Mouse (Mus musculus) kidney, postnatal 0 days (tissue): Measurements from ENCODE around the gene Hps6. TPM values are rescaled to one million over a fixed set of nuclear protein-coding genes. Genes with fewer than 3 reads are reported as not detected.

Experiments used
- ATAC-seq: fragments of 200-750 bp; cut with Nextera tagmentation; replicated peaks from 2 replicates; pipeline ENCODE4 v1.8.0; 2017; ENCODE audit warnings: low read depth, moderate number of reproducible peaks, moderate TSS enrichment, moderate library complexity; ENCODE audit not compliant: low FRiP score
- DNase-seq: peaks from one replicate; pipeline ENCODE4 v3.0.0-alpha.2; 2016; ENCODE audit warnings: low spot score
- H3K27ac ChIP-seq: fragments of 300-500 bp; sonication (generic); 2 replicates; pipeline ENCODE4 v1.5.1; 2014; ENCODE audit warnings: mild to moderate bottlenecking
- H3K27me3 ChIP-seq: fragments of 300-500 bp; sonication (generic); 2 replicates; pipeline ENCODE4 v1.6.1; 2014; ENCODE audit warnings: low read length, mixed read lengths; ENCODE audit not compliant: insufficient read depth
- H3K36me3 ChIP-seq: fragments of 300-500 bp; sonication (generic); 2 replicates; pipeline ENCODE4 v1.6.1; 2014; ENCODE audit warnings: low read length, mixed read lengths; ENCODE audit not compliant: insufficient read depth
- H3K4me1 ChIP-seq: fragments of 300-500 bp; sonication (generic); replicated peaks from 2 replicates; pipeline ENCODE4 v1.6.1; 2014; ENCODE audit warnings: antibody characterized with exemption, low read length, mixed read lengths; ENCODE audit not compliant: insufficient read depth
- H3K4me2 ChIP-seq: fragments of 300-500 bp; sonication (generic); 2 replicates; pipeline ENCODE4 v1.6.1; 2014; ENCODE audit warnings: mild to moderate bottlenecking, low read length, moderate library complexity, mixed read lengths
- H3K4me3 ChIP-seq: fragments of 300-500 bp; sonication (generic); replicated peaks from 2 replicates; pipeline ENCODE4 v1.5.1; 2014; ENCODE audit warnings: low read depth, low read length
- H3K9ac ChIP-seq: fragments of 300-500 bp; sonication (generic); 2 replicates; pipeline ENCODE4 v1.6.1; 2014; ENCODE audit warnings: low read depth, low read length
- H3K9me3 ChIP-seq: fragments of 300-500 bp; sonication (generic); replicated peaks from 2 replicates; pipeline ENCODE4 v1.6.1; 2016; ENCODE audit warnings: low read length, inconsistent platforms, mixed read lengths
- CTCF ChIP-seq: IDR thresholded peaks from 2 replicates; pipeline ENCODE4 v1.5.1; 2016; ENCODE audit warnings: antibody characterized with exemption, low read depth, mild to moderate bottlenecking, moderate library complexity
- WGBS: fragments of 180-500 bp; shearing (Covaris S2); extraction: QIAGEN DNeasy Blood & Tissue Kit; methylation state at CpG from one replicate; pipeline ENCODE4 v1.1.7; 2014; 5-methylcytosine and 5-hydroxymethylcytosine counted together
- polyA plus RNA-seq: library from polyadenylated mRNA; unstranded; fragments of >200 nt; fragmentation: Nextera tagmentation; extraction: Ambion mirVana; gene quantifications from 2 replicates; pipeline ENCODE4 v1.2.1, GENCODE M21; 2015

Gene Hps6
- polyA plus RNA-seq, 1 experiment from 2014 or later: 7.2 TPM

DNA sequence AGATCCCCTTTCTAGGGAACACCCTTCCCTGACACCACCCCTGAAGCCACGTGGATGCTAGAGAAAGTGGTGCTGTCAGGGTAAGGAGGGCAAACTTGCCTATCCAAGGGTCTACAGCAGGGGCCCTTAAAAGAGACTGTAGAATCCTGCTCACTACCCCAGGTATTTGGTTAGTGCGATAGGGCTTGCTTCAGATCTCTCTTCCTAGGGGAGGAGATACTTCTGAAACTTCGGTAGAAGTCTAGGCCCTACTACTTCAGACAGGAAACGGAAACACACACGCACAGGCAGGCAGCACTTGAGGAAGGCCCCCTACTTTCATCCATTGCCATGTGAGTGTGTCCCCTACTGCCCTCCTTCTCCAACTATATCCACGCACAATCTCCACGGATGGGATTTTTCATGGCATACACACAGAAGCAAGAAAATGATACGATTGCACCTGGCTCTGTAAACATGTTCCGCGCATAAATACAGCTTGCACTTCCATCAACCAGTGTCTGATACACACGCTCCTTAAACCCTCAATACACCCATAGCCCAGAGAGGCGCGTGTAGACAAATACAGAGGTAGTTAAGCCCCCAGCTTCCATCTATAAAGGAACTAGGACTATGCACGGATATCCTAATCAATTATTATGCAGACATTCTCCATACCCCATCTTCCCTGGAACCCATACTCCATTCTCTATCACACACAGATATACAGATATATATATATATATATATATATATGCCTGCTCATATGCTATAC, 37.0 kb downstream of the Hps6 start:
- Histone ChIP-seq H3K36me3 (peaks cover 8% of the 10 kb centered on the region), H3K4me2 (peak overlapping the region; percentile 83), H3K9me3 (no peaks in the 10 kb centered on the region), H3K4me3 (peak overlapping the region; percentile 71), H3K27me3 (no peaks in the 10 kb centered on the region), H3K4me1 (peaks cover 50% of the 10 kb centered on the region), H3K9ac (peak overlapping the region; percentile 82), H3K27ac (peak overlapping the region; percentile 94)
- WGBS: 40% methylated on average over 14 of the region's 14 CpGs
- DNase-seq (no peak), ATAC-seq (no peak)
- TF ChIP-seq CTCF: no peak

DNA sequence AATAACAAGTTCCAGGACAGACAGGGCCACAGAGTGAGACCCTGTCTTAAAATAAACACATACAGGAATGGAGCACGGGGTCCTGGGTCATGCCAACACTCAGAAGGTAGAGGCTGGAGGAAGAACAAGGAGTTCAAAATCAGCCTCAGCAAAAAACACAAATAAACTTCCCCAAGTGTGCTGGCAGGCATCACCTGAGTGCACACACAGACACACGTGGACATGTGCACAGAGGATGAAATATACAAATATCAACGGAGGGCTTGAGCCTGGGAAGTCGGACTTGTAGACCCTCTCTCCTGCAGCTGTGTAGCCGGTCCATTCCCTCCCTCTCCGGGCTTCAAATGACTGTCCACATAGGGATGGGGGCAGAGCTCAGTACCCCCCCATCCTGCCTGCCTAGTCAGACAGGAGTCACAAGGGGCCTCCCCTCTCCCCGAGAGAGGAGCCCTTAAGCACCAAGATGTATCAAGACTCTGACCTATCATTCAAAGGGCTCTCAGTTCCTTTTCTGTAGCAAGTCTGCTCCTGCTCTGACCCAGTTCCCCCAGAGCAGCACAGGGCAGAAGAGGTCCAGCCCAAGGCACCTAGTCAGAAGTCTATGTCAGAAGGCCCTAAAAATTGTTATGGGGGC, 38.1 kb downstream of the Hps6 start:
- H3K27me3 ChIP-seq: no peaks in the 10 kb centered on the region
- no peak for TF ChIP-seq CTCF
- 19% methylated on average over 7 of the region's 7 CpGs for WGBS
- peak overlapping the region; percentile 86 for H3K4me2 ChIP-seq
- H3K9ac ChIP-seq: peak overlapping the region; percentile 52
- peak overlapping the region; percentile 13; the same call in 1 of the 2 replicates for H3K4me3 ChIP-seq
- ATAC-seq (no peak), DNase-seq (no peak)
- peaks cover 58% of the 10 kb centered on the region for H3K4me1 ChIP-seq
- peak overlapping the region; percentile 86 for H3K27ac ChIP-seq
- no peaks in the 10 kb centered on the region for H3K9me3 ChIP-seq
- H3K36me3 ChIP-seq: no peaks in the 10 kb centered on the region

- peak overlapping the region; percentile 86 for H3K4me2 ChIP-seq
- WGBS: under 1% methylated on average over 9 of the region's 14 CpGs
- no peak for TF ChIP-seq CTCF
- H3K4me1 ChIP-seq: peaks cover 63% of the 10 kb centered on the region
- peak; percentile 90 for DNase-seq
- H3K36me3 ChIP-seq: no peaks in the 10 kb centered on the region
- H3K27me3 ChIP-seq: no peaks in the 10 kb centered on the region
- no peaks in the 10 kb centered on the region for H3K9me3 ChIP-seq
- peak overlapping the region; percentile 20; the same call in 1 of the 2 replicates for H3K4me3 ChIP-seq
- peak; percentile 11 for ATAC-seq
- H3K27ac ChIP-seq: peak overlapping the region; percentile 86
- H3K9ac ChIP-seq: peak overlapping the region; percentile 52
These were observed 38.7 kb downstream of the Hps6 start for GRCm38 (mm10) chr19:46041933-46042475.

GRCm38 (mm10) chr19:46042476-46043011, 39.2 kb downstream of the Hps6 start:
- ATAC-seq: no peak
- Histone ChIP-seq H3K9me3 (no peaks in the 10 kb centered on the region), H3K9ac (peak overlapping the region; percentile 49), H3K4me1 (peaks cover 63% of the 10 kb centered on the region), H3K27me3 (no peaks in the 10 kb centered on the region), H3K36me3 (no peaks in the 10 kb centered on the region), H3K4me2 (peak overlapping the region; percentile 86), H3K4me3 (peak overlapping the region; percentile 20; the same call in 1 of the 2 replicates), H3K27ac (peak overlapping the region; percentile 86)
- 5% methylated on average over 6 of the region's 6 CpGs for WGBS
- DNase-seq: peak; percentile 60
- TF ChIP-seq CTCF: no peak

DNA sequence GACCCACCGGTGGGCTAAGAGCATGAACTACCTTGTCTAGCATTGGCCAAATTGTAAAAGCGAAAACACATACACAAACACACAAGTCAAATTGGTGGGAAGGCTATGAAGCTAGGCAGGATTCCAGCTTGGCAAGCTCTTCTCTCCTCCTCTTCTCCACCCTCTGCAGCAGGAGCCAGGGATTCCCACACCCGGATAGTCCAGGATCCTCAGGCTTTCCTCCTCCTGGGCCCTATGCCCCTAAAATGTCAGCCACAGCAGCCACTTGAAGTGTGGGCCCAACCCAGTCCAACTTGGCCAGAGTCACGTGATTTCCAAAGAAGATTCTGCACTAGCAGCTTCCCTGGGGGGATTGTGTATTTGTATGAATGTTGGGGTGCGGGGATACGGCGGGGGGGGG, 40.1 kb downstream of the Hps6 start:
- no peak for ATAC-seq
- Histone ChIP-seq H3K9ac (no peak overlapping the region), H3K27ac (peak overlapping the region; percentile 99; the same call in 1 of the 2 replicates), H3K9me3 (no peaks in the 10 kb centered on the region), H3K4me2 (peak overlapping the region; percentile 86), H3K36me3 (no peaks in the 10 kb centered on the region), H3K4me3 (peak overlapping the region; percentile 99), H3K27me3 (no peaks in the 10 kb centered on the region), H3K4me1 (peaks cover 57% of the 10 kb centered on the region)
- no peak for DNase-seq
- WGBS: 53% methylated on average over 7 of the region's 7 CpGs
- no peak for TF ChIP-seq CTCF
